Mouse (Mus musculus) liver, adult (tissue): ENCODE results near the gene Cstf3.

Source experiments
- GATA4 ChIP-seq: IDR thresholded peaks from 2 replicates; pipeline ENCODE4 v1.6.1; 2014; ENCODE audit warnings: mild to moderate bottlenecking, low read length; ENCODE audit not compliant: insufficient replicate concordance

Gene Cstf3

DNA sequence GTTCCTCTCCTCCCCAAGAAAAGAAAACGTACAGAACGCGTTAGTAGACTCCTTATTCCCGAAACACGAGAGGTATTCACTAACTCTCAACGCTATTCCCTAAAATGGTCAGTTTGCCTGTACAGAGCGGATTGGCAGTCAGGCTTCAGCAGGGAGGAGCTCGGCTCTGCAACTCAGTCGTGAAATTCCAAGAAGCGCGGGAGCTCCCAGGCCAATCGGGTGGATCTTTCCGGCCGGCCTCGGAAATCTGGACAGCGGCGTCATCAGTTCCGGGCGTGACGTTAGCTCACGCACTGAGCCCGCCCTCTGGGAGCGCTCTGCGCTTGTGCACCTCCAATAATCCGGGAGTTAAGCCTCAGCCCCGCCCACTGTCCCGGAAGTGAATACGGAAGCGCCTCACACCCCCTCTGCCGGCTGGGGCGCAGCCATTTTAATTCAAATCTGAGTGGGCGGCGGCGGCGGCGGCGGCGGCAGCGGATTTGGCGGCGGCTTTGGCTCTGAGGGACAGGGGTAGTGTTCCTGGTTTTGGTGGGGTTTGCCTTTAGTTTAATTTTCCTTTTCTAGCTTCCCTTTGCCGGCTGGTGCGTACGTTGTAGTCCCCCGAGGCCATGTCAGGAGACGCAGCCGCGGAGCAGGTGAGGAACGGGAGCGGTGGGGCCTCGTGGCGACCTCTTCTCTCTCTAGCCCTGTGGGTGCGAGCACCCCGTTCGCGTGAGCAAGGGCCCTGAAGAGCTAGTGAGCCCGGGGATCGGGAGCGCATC is at the start of gene Cstf3:
Gene Cstf3, plus strand, starts transcription at position 456 of the 761 bp plus-strand sequence.
- TF ChIP-seq GATA4: peak; percentile 72; the same call in 1 of the 2 replicates

DNA sequence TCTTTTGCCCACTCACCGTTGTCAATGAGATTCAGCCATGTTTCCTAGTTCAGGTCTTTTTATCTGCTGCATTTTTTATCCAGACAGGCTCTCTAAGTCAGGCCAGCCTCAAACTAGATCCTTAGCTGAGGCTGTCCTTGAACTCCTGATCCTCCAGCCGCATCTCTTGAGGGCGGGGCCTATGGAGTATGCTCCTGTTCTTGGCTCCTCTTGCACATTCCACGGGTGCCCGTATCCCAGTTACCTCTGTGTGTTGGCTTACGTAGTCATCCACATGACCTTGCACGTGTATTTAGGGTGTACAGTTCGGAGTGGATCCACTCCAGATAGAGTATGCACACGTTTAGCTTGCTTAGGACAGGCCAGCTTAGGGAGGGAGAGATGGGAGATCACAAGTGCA is 32.6 kb upstream of the Cstf3 start:
- no peak for TF ChIP-seq GATA4

DNA sequence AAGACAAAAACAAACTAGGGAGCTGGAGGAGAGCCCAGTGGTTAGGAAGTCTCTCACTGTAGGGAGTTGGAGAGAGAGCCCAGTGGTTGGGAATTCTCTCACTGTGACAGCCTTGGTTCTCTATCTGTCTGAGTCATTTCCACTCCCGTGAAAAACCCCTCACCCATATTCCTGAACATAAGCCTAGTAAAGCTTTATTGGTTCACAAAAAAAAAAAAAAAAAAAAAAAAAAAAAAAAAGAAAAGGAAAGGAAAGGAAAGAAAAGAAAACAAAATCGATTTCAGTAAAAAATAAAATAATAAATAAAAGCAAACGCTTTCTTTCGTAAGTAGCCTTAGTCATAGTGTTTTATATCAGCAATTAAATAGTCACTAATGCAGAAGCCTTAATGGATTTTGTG is 32.0 kb upstream of the Cstf3 start:
- TF ChIP-seq GATA4: no peak

DNA sequence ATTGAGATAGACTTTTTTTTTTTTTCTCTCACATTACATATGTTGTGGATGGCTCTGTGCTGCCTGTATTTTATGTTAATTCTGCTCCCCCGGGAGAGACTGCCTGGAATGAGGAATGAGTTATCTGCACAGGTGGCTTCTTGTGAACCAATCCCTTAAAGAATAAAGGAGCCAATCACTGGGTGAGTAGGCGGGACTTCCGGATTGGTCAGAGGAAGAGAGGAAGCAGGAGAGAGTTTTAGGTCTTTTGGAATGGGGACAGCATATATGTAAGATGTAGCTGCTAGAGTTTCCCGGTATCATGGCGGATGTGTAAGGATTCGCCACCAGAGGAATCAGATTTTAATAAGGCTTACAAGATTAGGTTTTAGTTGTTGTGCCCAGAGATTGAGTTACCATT is 31.4 kb upstream of the Cstf3 start:
- no peak for TF ChIP-seq GATA4

DNA sequence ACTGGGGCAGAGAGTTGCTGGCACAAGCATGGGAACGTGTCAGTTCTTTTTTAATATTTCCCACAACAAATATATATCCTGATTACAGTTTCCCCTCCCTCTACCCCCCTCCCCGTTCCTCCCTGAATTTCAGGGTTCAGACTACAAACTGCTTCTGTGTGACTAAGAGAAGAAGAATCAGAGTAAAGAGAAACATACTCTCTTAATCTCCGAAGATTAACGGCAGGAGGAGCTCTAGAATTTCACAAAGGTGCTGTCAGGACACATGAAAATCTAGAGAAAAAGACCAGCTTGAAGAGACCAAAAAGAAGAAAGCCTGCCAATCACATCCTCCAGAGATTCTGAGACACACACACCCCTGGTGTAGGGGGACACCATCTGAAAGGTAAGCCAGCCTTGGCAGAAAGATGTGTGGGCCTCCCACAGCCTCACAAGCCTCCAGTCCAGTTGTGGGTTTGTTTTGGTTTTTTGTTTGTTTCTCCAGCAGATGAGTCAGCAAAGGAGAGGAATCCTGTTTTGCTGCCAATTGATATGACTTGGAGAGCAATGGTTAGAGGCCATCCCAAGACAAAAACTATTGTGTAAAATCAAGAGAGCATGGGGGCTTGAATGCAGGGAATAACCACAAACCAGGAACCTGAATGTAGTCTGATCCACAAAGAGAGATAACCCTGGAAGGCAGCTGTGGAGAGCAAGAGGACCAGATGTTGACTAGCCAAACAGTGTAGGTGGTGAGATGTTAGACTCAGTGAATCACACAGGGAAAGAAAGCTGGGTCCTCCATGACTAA is 30.5 kb upstream of the Cstf3 start:
- TF ChIP-seq GATA4: no peak

DNA sequence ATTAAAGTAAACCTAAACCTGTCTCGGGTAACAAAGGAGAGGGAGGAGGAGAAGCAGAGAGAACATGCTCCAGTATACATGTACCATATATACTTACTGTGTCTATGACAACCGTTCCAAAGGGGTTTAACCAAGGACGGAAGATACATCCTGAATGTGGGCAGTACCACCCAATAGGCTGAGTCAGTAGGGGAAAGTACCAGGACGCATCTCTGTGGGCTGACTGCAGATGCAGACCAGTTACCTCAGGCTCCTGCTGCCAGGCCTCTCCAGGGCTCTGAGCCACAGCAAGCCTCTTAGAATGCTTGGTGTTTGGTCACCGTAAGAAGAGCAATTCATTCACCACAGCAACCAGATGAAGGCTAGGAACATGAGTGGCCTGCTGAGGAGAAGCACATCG is 28.9 kb upstream of the Cstf3 start:
- TF ChIP-seq GATA4: no peak

DNA sequence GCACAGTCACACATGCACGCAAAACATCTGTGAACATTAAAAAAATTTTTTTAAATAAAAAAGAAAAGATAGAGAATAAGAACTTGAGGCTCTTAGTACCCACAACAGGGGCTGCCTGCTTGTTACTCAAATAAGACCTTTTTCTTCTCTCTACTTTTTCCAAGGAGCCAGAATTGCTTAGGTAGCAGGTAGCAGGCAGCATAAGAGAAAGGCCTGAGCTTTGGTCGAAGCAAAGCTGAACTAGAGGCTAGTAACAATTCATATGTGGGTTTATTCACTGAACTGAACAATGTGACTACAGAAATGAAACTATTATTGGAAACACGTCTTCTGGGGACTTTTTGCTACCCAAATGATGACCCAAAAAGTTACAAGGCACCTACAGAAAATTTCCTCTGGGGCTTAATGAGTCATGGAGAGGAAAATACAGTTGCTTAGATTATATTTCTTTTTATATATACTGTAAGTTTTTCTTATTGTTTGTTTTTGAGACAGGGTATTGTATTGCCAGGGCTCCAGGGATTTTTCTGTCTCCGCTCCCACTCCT is 28.3 kb upstream of the Cstf3 start:
- no peak for TF ChIP-seq GATA4

DNA sequence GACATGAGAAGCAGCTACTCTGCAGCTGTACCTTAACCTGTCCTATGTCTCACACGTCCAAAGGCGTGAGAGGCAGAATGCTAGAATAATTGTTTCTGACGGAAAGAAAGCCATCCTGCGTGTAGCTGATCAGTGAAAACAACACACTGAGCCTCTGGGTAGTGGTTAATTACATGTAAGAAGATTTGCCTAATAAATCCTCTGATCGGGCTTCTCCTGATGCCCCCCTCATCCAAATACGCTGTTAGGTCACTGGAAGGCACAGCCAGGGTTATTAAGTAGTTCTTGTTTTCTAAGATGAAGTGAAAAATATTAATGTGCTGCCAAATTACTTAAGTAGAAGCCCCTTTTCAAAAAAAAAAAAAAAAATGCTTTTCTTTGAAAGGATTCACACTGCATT is 18.3 kb upstream of the Cstf3 start:
- no peak for TF ChIP-seq GATA4

DNA sequence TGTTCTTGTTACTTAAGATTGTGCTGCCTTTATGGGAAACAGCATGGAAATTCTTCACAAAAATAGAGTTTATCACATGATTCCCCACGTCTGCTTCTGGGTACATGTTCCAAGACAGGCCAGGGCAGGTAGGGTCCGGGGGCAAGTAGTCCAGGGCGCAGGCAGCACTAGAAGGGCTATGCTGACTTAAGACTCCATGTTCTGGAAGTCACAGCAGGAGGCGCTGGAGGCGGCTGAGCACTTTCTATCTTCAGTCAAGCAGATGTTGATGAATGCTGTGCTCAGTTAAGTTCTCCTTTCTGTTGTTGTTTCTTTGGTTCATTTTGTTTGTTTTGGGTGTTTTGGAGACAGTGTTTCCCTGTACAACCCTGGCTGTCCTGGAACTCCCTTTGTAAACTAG is 14.1 kb upstream of the Cstf3 start:
- no peak for TF ChIP-seq GATA4

DNA sequence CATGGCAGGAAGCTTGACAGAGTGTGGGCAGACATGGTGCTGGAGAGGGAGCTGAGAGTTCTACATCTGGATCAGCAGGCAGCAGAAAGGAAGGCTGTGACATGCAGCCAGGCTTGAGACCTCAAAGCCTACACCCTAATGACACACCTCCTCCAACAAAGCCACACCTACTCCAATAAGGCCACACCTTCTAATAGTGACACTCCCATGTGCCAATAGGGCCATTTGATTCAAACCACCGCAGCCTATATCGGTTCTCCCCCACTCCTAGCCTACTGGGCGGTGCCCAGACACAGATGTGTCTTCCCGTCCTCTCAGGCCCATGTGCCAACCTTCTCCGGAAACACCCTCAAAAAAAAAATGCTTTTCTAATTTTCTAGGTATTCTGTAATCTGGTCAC is 12.3 kb upstream of the Cstf3 start:
- TF ChIP-seq GATA4: no peak

DNA sequence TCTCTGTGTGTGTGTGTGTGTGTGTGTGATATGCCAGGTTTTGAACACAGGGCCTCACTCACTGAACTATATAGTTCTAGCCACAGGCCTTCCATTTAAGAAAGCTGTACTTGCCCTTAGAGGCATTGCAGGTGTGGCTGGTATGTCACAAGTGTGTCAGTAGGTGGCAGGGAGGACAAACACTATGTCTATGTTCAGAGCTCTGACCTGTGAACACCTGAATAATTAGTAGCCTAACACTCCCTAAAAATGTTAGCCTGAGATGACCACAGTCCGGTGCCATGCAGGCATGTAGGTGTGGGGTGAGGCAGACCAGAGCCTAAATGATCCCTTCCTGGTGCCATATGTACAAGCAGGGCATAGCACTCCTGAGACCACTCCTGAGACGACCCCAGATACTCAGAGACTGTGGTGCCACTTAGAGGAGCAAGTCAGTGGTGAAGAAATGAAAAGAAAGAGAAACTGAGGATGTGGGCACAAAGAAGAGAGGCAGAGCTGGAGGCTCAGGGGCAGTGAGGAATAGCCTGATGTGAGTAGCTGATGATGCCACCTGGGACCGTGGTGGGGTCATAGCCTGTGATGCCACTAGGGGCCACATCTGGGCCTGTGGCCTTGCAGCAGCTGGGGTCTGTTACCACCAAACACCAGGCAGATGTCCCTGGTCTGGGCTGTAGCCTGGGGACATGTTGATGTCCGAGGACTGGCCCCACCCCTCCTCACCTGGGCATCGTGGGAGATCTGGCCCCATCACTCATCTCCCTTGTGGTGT is 11.3 kb upstream of the Cstf3 start:
- no peak for TF ChIP-seq GATA4

DNA sequence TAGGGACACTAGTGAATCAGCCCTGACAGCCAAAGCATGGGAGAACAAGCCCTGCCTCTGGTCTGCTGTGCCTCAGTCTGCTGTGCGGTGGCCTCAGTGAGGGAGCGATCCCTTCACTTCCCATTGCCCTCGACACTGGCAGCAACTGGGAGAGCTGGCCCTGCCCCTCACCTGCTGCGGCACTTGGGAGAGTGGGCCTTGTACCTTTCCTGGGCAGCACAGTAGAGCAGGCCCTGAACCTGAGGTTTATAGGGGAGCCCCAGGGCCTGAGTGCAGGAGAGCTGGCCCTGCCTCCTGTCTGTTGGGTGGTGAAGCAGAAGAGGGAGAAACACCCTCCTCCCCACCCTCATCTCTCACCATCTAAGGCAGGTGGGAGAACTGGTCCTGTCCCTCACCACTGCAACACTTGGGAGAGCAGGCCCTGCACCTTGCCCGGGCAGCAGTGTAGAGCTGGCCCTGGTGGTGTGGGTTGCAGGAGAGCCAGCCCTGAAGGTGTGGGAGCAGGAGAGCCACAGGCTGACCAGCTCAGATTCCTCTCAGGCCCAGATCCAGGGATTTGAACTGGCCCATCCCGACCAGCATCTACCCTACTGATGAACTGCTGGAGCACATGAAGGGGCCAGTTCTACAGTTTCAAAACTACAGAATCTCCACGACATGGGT is 10.4 kb upstream of the Cstf3 start:
- TF ChIP-seq GATA4: no peak

DNA sequence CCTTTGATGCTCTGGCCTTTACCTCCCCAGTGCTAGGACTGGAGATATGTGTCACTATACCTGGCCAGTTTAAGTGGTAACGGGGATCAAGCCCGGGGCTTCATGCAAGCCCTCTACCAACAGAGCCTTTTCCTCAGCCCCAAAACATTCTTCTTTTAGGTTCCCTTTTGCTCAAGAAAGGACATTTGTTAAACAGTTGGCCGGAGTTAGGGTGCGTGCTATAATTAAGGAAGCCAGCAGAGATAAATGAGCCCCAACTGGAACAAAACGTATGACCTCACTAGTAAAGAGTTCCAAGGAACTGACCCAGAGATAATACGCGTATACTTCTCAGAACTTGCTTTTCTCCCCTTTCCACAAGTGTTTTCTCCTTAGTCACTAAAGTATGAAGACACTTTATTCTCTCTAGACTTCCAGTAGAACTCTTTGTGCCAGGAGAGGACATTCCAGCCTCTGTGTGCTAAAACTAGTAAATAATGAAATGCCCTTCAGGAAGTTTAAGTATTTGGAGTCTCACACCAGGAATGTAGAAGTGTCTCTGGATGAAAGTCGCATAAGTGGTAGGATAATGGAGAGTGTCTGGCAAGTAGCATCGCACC is 8.9 kb upstream of the Cstf3 start:
- TF ChIP-seq GATA4: peak; percentile 41; the same call in 1 of the 2 replicates

DNA sequence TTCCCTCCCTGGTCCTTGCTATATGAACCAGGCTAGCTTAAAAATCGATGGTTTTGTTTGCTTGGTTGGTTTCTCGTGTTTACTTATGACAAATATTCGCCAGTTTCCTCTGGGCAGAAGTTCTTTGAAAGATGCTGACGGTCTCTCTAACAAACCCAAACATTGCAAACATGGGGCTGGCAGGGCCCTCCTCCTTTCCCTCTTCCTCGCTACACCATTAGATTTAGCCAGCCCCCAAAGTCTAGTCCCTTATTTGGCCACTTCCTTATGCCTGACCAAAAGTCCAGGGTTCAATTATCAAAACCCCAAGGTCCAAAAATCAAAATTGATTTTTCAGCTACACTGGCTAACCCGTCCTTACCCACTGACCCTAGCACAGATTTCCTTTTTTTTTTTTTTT is 7.3 kb upstream of the Cstf3 start:
- no peak for TF ChIP-seq GATA4
